Mouse (Mus musculus): Measurements from ENCODE around the gene Mcidas. TPM values are rescaled to one million over a fixed set of nuclear protein-coding genes. Genes with fewer than 3 reads are reported as not detected.
A peak's percentile ranks its signal among the peaks of the same experiment; 100 is the strongest.

Gene Mcidas
- polyA plus RNA-seq (2011; ENCODE audit: insufficient read length, low read depth, missing spikeins), result not detected in 2 replicates

- Histone ChIP-seq H3K4me1 (ENCODE audit: control insufficient read depth, insufficient read depth, low read length) (no peaks in the 10 kb centered on the region; the same call in 1 of the 2 replicates), H3K27ac (ENCODE audit: insufficient read depth, low read length) (no peak within 1 kb of the TSS), H3K4me3 (ENCODE audit: insufficient read depth, low read length) (peak within 1 kb of the TSS; percentile 20; the same call in 1 of the 2 replicates)
- TF ChIP-seq CTCF (IDR thresholded peaks at IDR 0.05; ENCODE audit: borderline replicate concordance, insufficient read depth, low read length) (no peak), POLR2A (IDR thresholded peaks at IDR 0.05; ENCODE audit: low read depth, low read length) (no peak)
Observed at GRCm38 (mm10) chr13:112993531-112994152, at the start of gene Mcidas. TSS of gene Mcidas (plus strand) at chr13:112993845.

GRCm38 (mm10) chr13:112945312-112945711 is 48.3 kb upstream of the Mcidas start:
- no peak overlapping the region for H3K27ac ChIP-seq (ENCODE audit: insufficient read depth, low read length)
- H3K4me3 ChIP-seq (ENCODE audit: insufficient read depth, low read length), result no peak overlapping the region
- TF ChIP-seq POLR2A (IDR thresholded peaks at IDR 0.05; ENCODE audit: low read depth, low read length), result no peak
- no peak for TF ChIP-seq CTCF (IDR thresholded peaks at IDR 0.05; ENCODE audit: borderline replicate concordance, insufficient read depth, low read length)
- no peaks in the 10 kb centered on the region for H3K4me1 ChIP-seq (ENCODE audit: control insufficient read depth, insufficient read depth, low read length)

GRCm38 (mm10) chr13:112945900-112946299 is 47.7 kb upstream of the Mcidas start:
- no peak overlapping the region for H3K27ac ChIP-seq (ENCODE audit: insufficient read depth, low read length)
- no peaks in the 10 kb centered on the region for H3K4me1 ChIP-seq (ENCODE audit: control insufficient read depth, insufficient read depth, low read length)
- no peak overlapping the region for H3K4me3 ChIP-seq (ENCODE audit: insufficient read depth, low read length)
- TF ChIP-seq CTCF (IDR thresholded peaks at IDR 0.05; ENCODE audit: borderline replicate concordance, insufficient read depth, low read length) (no peak), POLR2A (IDR thresholded peaks at IDR 0.05; ENCODE audit: low read depth, low read length) (no peak)

GRCm38 (mm10) chr13:112954067-112954466 is 39.6 kb upstream of the Mcidas start:
- Histone ChIP-seq H3K27ac (ENCODE audit: insufficient read depth, low read length) (no peak overlapping the region), H3K4me1 (ENCODE audit: control insufficient read depth, insufficient read depth, low read length) (no peaks in the 10 kb centered on the region), H3K4me3 (ENCODE audit: insufficient read depth, low read length) (no peak overlapping the region)
- no peak for TF ChIP-seq POLR2A (IDR thresholded peaks at IDR 0.05; ENCODE audit: low read depth, low read length)
- no peak for TF ChIP-seq CTCF (IDR thresholded peaks at IDR 0.05; ENCODE audit: borderline replicate concordance, insufficient read depth, low read length)

- Histone ChIP-seq H3K4me3 (ENCODE audit: insufficient read depth, low read length) (no peak overlapping the region), H3K27ac (ENCODE audit: insufficient read depth, low read length) (no peak overlapping the region), H3K4me1 (ENCODE audit: control insufficient read depth, insufficient read depth, low read length) (no peaks in the 10 kb centered on the region)
- no peak for TF ChIP-seq POLR2A (IDR thresholded peaks at IDR 0.05; ENCODE audit: low read depth, low read length)
- TF ChIP-seq CTCF (IDR thresholded peaks at IDR 0.05; ENCODE audit: borderline replicate concordance, insufficient read depth, low read length), result no peak
Observed at GRCm38 (mm10) chr13:112963081-112963480, 30.6 kb upstream of the Mcidas start.

GRCm38 (mm10) chr13:112964421-112964820 is 29.2 kb upstream of the Mcidas start:
- no peaks in the 10 kb centered on the region for H3K4me1 ChIP-seq (ENCODE audit: control insufficient read depth, insufficient read depth, low read length)
- H3K27ac ChIP-seq (ENCODE audit: insufficient read depth, low read length), result no peak overlapping the region
- no peak overlapping the region for H3K4me3 ChIP-seq (ENCODE audit: insufficient read depth, low read length)
- TF ChIP-seq POLR2A (IDR thresholded peaks at IDR 0.05; ENCODE audit: low read depth, low read length) (no peak), CTCF (IDR thresholded peaks at IDR 0.05; ENCODE audit: borderline replicate concordance, insufficient read depth, low read length) (no peak)

- no peaks in the 10 kb centered on the region for H3K4me1 ChIP-seq (ENCODE audit: control insufficient read depth, insufficient read depth, low read length)
- no peak overlapping the region for H3K27ac ChIP-seq (ENCODE audit: insufficient read depth, low read length)
- no peak overlapping the region for H3K4me3 ChIP-seq (ENCODE audit: insufficient read depth, low read length)
- TF ChIP-seq POLR2A (IDR thresholded peaks at IDR 0.05; ENCODE audit: low read depth, low read length) (no peak), CTCF (IDR thresholded peaks at IDR 0.05; ENCODE audit: borderline replicate concordance, insufficient read depth, low read length) (no peak)
Observed at GRCm38 (mm10) chr13:112967267-112967666, 26.4 kb upstream of the Mcidas start.

- no peak overlapping the region for H3K27ac ChIP-seq (ENCODE audit: insufficient read depth, low read length)
- H3K4me3 ChIP-seq (ENCODE audit: insufficient read depth, low read length), result no peak overlapping the region
- TF ChIP-seq POLR2A (IDR thresholded peaks at IDR 0.05; ENCODE audit: low read depth, low read length), result no peak
- TF ChIP-seq CTCF (IDR thresholded peaks at IDR 0.05; ENCODE audit: borderline replicate concordance, insufficient read depth, low read length), result no peak
- H3K4me1 ChIP-seq (ENCODE audit: control insufficient read depth, insufficient read depth, low read length), result no peaks in the 10 kb centered on the region
Observed at GRCm38 (mm10) chr13:112976720-112977119, 16.9 kb upstream of the Mcidas start.

GRCm38 (mm10) chr13:112985605-112986450 is 7.8 kb upstream of the Mcidas start:
- Histone ChIP-seq H3K4me1 (ENCODE audit: control insufficient read depth, insufficient read depth, low read length) (no peaks in the 10 kb centered on the region; the same call in 1 of the 2 replicates), H3K4me3 (ENCODE audit: insufficient read depth, low read length) (no peak overlapping the region), H3K27ac (ENCODE audit: insufficient read depth, low read length) (no peak overlapping the region)
- TF ChIP-seq POLR2A (IDR thresholded peaks at IDR 0.05; ENCODE audit: low read depth, low read length) (no peak), CTCF (IDR thresholded peaks at IDR 0.05; ENCODE audit: borderline replicate concordance, insufficient read depth, low read length) (no peak)
